Comparison of ENCODE assay signal across 25 mouse cellular contexts in the genomic region with DNA sequence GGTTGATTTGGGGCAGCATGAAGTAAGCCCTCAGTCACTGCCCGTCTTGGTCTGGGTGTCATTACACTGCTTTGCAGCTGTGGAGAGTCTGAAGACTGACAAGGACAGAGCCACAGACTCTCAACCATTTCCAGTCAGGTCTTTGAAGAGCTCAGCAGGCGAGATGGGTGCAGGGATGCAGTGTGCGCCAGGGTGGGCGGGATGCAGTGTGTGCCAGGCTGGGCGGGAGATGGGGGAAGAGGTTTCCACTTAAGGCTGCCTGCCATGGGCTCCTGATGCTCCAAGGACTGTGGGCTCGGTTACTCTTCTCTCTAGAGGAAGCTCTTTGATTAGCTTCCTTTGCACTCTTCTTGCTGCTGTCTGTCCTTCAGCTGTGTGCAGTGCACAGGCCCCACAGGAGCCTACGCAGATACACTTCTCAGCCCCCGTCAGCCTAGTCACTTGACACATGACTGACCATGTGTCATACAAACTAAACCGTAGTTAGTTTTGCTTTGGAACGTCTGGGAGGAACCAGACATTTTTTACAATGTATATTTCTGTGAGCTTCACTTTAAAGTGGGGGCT. TPM values are rescaled to one million over a fixed set of nuclear protein-coding genes. Genes with fewer than 3 reads are reported as not detected.
A peak's percentile ranks its signal among the peaks of the same experiment; 100 is the strongest.
DNase-seq lines count a peak whose midpoint lies in the region; ATAC-seq lines count a peak whose summit lies in the region.
"Had no signal": no experiment of that assay in that cellular context is flagged by ENCODE, and none has a peak within 500 bp of the region (broad histone marks: within the 10 kb centered on the region; RNA-seq: fewer than 3 reads in every experiment).

No protein-coding gene starts in this region.

- H3K36me3 ChIP-seq in embryonic facial prominence, embryonic 15.5 days = no peaks in the 10 kb centered on the region
- no peaks in the 10 kb centered on the region for H3K36me3 ChIP-seq in embryonic facial prominence, embryonic 10.5 days (replicated peaks)
- no peaks in the 10 kb centered on the region for H3K36me3 ChIP-seq in heart, embryonic 11.5 days (ENCODE audit: control insufficient read depth, insufficient read depth, low read length)
- H3K36me3 ChIP-seq: embryonic facial prominence, embryonic 13.5 days; forebrain, embryonic 15.5 days had no signal

- H3K9ac ChIP-seq in embryonic facial prominence, embryonic 15.5 days = peak overlapping the region; percentile 7; the same call in 1 of the 2 replicates
- H3K9ac ChIP-seq in heart, embryonic 11.5 days (ENCODE audit: low read depth, low read length) = no peak overlapping the region
- H3K9ac ChIP-seq: embryonic facial prominence, embryonic 13.5 days; forebrain, embryonic 13.5 days; forebrain, embryonic 15.5 days; forebrain, postnatal 0 days had no signal

- no peak for DNase-seq in embryonic facial prominence, embryonic 10.5 days (ENCODE audit: low spot score)
- peak; percentile 66 for DNase-seq in heart, adult 11 months
- DNase-seq in A20 (ENCODE audit: low read depth, low spot score) = peak; percentile 70
- peak; percentile 68 for DNase-seq in brain, adult 2 months (ENCODE audit: low read depth, low spot score)
- DNase-seq in kidney, postnatal 10 days = no peak
- no peak for DNase-seq in thymus, postnatal 25 days
- DNase-seq: adrenal gland, adult 8-10 months; adrenal gland, postnatal 14 days; adrenal gland, postnatal 36 days; cerebellum, adult 11-12 months; cerebellum, adult 2 months; cerebellum, adult 9-10 months; cerebellum, postnatal 10 days; cerebellum, postnatal 25 days; forebrain, postnatal 0 days had no signal

- H3K4me1 ChIP-seq in embryonic facial prominence, embryonic 15.5 days = no peaks in the 10 kb centered on the region
- no peaks in the 10 kb centered on the region for H3K4me1 ChIP-seq in embryonic facial prominence, embryonic 10.5 days
- H3K4me1 ChIP-seq in heart, embryonic 11.5 days (ENCODE audit: control insufficient read depth, insufficient read depth, low read length) = no peaks in the 10 kb centered on the region
- H3K4me1 ChIP-seq: embryonic facial prominence, embryonic 13.5 days; forebrain, embryonic 13.5 days; forebrain, embryonic 15.5 days had no signal

- no peak overlapping the region for H3K4me3 ChIP-seq in embryonic facial prominence, embryonic 15.5 days (replicated peaks)
- H3K4me3 ChIP-seq in embryonic facial prominence, embryonic 10.5 days = no peak overlapping the region
- no peak overlapping the region for H3K4me3 ChIP-seq in heart, embryonic 11.5 days (ENCODE audit: low read depth, low read length)
- H3K4me3 ChIP-seq: embryonic facial prominence, embryonic 13.5 days; forebrain, embryonic 13.5 days; forebrain, embryonic 15.5 days had no signal

- no peak for ATAC-seq in embryonic facial prominence, embryonic 15.5 days (ENCODE audit: insufficient number of reproducible peaks, low FRiP score, low TSS enrichment, low read depth)
- ATAC-seq in heart, embryonic 11.5 days (replicated peaks; ENCODE audit: insufficient number of reproducible peaks, low FRiP score, low TSS enrichment) = no peak
- ATAC-seq: activated CD4-positive, CD25-positive, alpha-beta regulatory T cell, adult 4 months; forebrain, embryonic 13.5 days; forebrain, embryonic 15.5 days; forebrain, postnatal 0 days; Patski had no signal

- no peaks in the 10 kb centered on the region for H3K9me3 ChIP-seq in embryonic facial prominence, embryonic 15.5 days (replicated peaks)
- H3K9me3 ChIP-seq in embryonic facial prominence, embryonic 10.5 days = no peaks in the 10 kb centered on the region
- H3K9me3 ChIP-seq in heart, embryonic 11.5 days (replicated peaks; ENCODE audit: control insufficient read depth, low read length) = no peaks in the 10 kb centered on the region
- H3K9me3 ChIP-seq: embryonic facial prominence, embryonic 13.5 days; forebrain, embryonic 13.5 days; forebrain, embryonic 15.5 days had no signal

- H3K4me2 ChIP-seq in embryonic facial prominence, embryonic 15.5 days (replicated peaks) = no peak overlapping the region
- H3K4me2 ChIP-seq in heart, embryonic 11.5 days = no peak overlapping the region
- H3K4me2 ChIP-seq: embryonic facial prominence, embryonic 13.5 days; forebrain, embryonic 13.5 days; forebrain, embryonic 15.5 days had no signal

- no peak overlapping the region for H3K27ac ChIP-seq in embryonic facial prominence, embryonic 15.5 days (replicated peaks)
- H3K27ac ChIP-seq in embryonic facial prominence, embryonic 10.5 days (replicated peaks) = no peak overlapping the region
- H3K27ac ChIP-seq in heart, embryonic 11.5 days (ENCODE audit: low read depth, low read length) = no peak overlapping the region
- H3K27ac ChIP-seq: embryonic facial prominence, embryonic 13.5 days; forebrain, embryonic 13.5 days; forebrain, embryonic 15.5 days had no signal

- WGBS in embryonic facial prominence, embryonic 15.5 days = 67% methylated on average over 10 of the region's 10 CpGs
- 77% methylated on average over 10 of the region's 10 CpGs for WGBS in embryonic facial prominence, embryonic 10.5 days
- WGBS in heart, embryonic 11.5 days (ENCODE audit: insufficient replicate concordance) = 71% methylated on average over 10 of the region's 10 CpGs

- no peaks in the 10 kb centered on the region for H3K27me3 ChIP-seq in embryonic facial prominence, embryonic 15.5 days
- H3K27me3 ChIP-seq in embryonic facial prominence, embryonic 10.5 days (replicated peaks; ENCODE audit: low read depth, poor library complexity, severe bottlenecking) = no peaks in the 10 kb centered on the region
- H3K27me3 ChIP-seq in heart, embryonic 11.5 days (ENCODE audit: control insufficient read depth, insufficient read depth, low read length) = no peaks in the 10 kb centered on the region
- H3K27me3 ChIP-seq: embryonic facial prominence, embryonic 13.5 days; forebrain, embryonic 13.5 days; forebrain, embryonic 15.5 days; Patski had no signal

RNA-seq across cellular contexts. Expression of a gene that starts 52.4 kb away (rescaled TPM):
- not detected in 2 replicates for polyA plus RNA-seq in embryonic facial prominence, embryonic 15.5 days (2015; fragmentation: Nextera tagmentation; extraction: Ambion mirVana)
- polyA plus RNA-seq in embryonic facial prominence, embryonic 10.5 days (2016; fragmentation: Nextera tagmentation; extraction: Ambion mirVana) = not detected in 2 replicates
- 1.2 and 1.5 TPM in 2 replicates for polyA plus RNA-seq in heart, embryonic 11.5 days (2014; fragmentation: Nextera tagmentation; extraction: Ambion mirVana)
- polyA plus RNA-seq: activated CD4-positive, CD25-positive, alpha-beta regulatory T cell, adult 4 months; C2C12; embryonic facial prominence, embryonic 11.5 days; embryonic facial prominence, embryonic 13.5 days; forebrain, embryonic 11.5 days; forebrain, embryonic 13.5 days; forebrain, embryonic 15.5 days; Patski had no signal

Comparison
In these comparisons a context has a peak if more than half of its experiments do, and no peak if none do; other contexts are left out.
1. DNase-seq: peak in heart, adult 11 months (single experiment), A20 (single experiment) and brain, adult 2 months (single experiment); none in embryonic facial prominence, embryonic 10.5 days (single experiment), kidney, postnatal 10 days (single experiment) and thymus, postnatal 25 days (single experiment).